19 mouse cellular contexts compared by ENCODE assay signal in genomic region chr9:13697869-13698268, GRCm38 (mm10). TPM values are rescaled to one million over a fixed set of nuclear protein-coding genes. Genes with fewer than 3 reads are reported as not detected.
A peak's percentile ranks its signal among the peaks of the same experiment; 100 is the strongest.
DNase-seq lines count a peak whose midpoint lies in the region; ATAC-seq and TF ChIP-seq lines count a peak whose summit lies in the region.
"Had no signal": no experiment of that assay in that cellular context is flagged by ENCODE, and none has a peak within 500 bp of the region (broad histone marks: within the 10 kb centered on the region; RNA-seq: fewer than 3 reads in every experiment).

No protein-coding gene starts in this region.

- WGBS in midbrain, embryonic 11.5 days, result 58% methylated on average over 4 of the region's 4 CpGs
- WGBS in midbrain, postnatal 0 days, result 53% methylated on average over 4 of the region's 4 CpGs
- WGBS in embryonic facial prominence, embryonic 10.5 days, result 83% methylated on average over 4 of the region's 4 CpGs
- 46% methylated on average over 4 of the region's 4 CpGs for WGBS in neural tube, embryonic 13.5 days

- intact Hi-C loops in gastrocnemius, adult 2 months (cut with DNase I), result no loop called here

- H3K9me3 ChIP-seq in midbrain, embryonic 11.5 days (ENCODE audit: control insufficient read depth, low read length), result no peaks in the 10 kb centered on the region; the same call in 1 of the 2 replicates
- no peaks in the 10 kb centered on the region for H3K9me3 ChIP-seq in midbrain, postnatal 0 days (ENCODE audit: low read length)
- no peaks in the 10 kb centered on the region for H3K9me3 ChIP-seq in embryonic facial prominence, embryonic 10.5 days
- no peaks in the 10 kb centered on the region for H3K9me3 ChIP-seq in neural tube, embryonic 13.5 days
- H3K9me3 ChIP-seq: forebrain, embryonic 15.5 days; limb, embryonic 15.5 days; liver, embryonic 15.5 days had no signal

- no peak overlapping the region for H3K4me2 ChIP-seq in midbrain, embryonic 11.5 days
- no peak overlapping the region for H3K4me2 ChIP-seq in midbrain, postnatal 0 days (ENCODE audit: low read depth, low read length, poor library complexity, severe bottlenecking)
- H3K4me2 ChIP-seq in neural tube, embryonic 13.5 days, result no peak overlapping the region
- H3K4me2 ChIP-seq: forebrain, embryonic 15.5 days; heart, embryonic 11.5 days; limb, embryonic 15.5 days; liver, embryonic 15.5 days had no signal

- peak; percentile 68 for ATAC-seq in midbrain, embryonic 11.5 days (ENCODE audit: low FRiP score)
- no peak for ATAC-seq in midbrain, postnatal 0 days (ENCODE audit: low FRiP score)
- ATAC-seq in neural tube, embryonic 13.5 days (ENCODE audit: low read depth), result no peak
- ATAC-seq: forebrain, embryonic 15.5 days; lung, postnatal 0 days had no signal

- no peaks in the 10 kb centered on the region for H3K36me3 ChIP-seq in midbrain, embryonic 11.5 days (ENCODE audit: control insufficient read depth, insufficient read depth, low read length)
- H3K36me3 ChIP-seq in midbrain, postnatal 0 days (ENCODE audit: insufficient read depth, low read length), result 0 out of 2 replicates have a peak, but pooled peaks cover 2% of the 10 kb centered on the region
- H3K36me3 ChIP-seq in embryonic facial prominence, embryonic 10.5 days (replicated peaks), result peaks cover 1% of the 10 kb centered on the region; the same call in 1 of the 2 replicates
- H3K36me3 ChIP-seq in neural tube, embryonic 13.5 days, result peaks cover 6% of the 10 kb centered on the region; the same call in 1 of the 2 replicates
- H3K36me3 ChIP-seq: liver, embryonic 15.5 days had no signal

- 0 out of 2 replicates have a peak overlapping the region, but pooled peaks have one; percentile 14 for H3K9ac ChIP-seq in midbrain, embryonic 11.5 days (ENCODE audit: low read length)
- no peak overlapping the region for H3K9ac ChIP-seq in midbrain, postnatal 0 days (replicated peaks; ENCODE audit: low read length, poor library complexity, severe bottlenecking)
- no peak overlapping the region for H3K9ac ChIP-seq in neural tube, embryonic 13.5 days
- H3K9ac ChIP-seq: forebrain, embryonic 15.5 days; limb, embryonic 15.5 days; liver, embryonic 15.5 days had no signal

- H3K27me3 ChIP-seq in midbrain, embryonic 11.5 days (ENCODE audit: control insufficient read depth, insufficient read depth, low read length), result no peaks in the 10 kb centered on the region
- H3K27me3 ChIP-seq in midbrain, postnatal 0 days (ENCODE audit: insufficient read depth, low read length), result no peaks in the 10 kb centered on the region
- H3K27me3 ChIP-seq in embryonic facial prominence, embryonic 10.5 days (replicated peaks; ENCODE audit: low read depth, poor library complexity, severe bottlenecking), result no peaks in the 10 kb centered on the region
- H3K27me3 ChIP-seq in neural tube, embryonic 13.5 days, result no peaks in the 10 kb centered on the region
- H3K27me3 ChIP-seq: forebrain, embryonic 15.5 days; limb, embryonic 15.5 days; liver, embryonic 15.5 days had no signal

- DNase-seq in gastrocnemius, adult 2 months, result no peak
- DNase-seq in gastrocnemius, postnatal 10 days, result no peak
- no peak for DNase-seq in midbrain, embryonic 11.5 days (ENCODE audit: low spot score, missing footprints)
- DNase-seq in midbrain, postnatal 0 days (ENCODE audit: low spot score), result no peak
- no peak for DNase-seq in embryonic facial prominence, embryonic 10.5 days (ENCODE audit: low spot score)
- no peak for DNase-seq in layer of hippocampus, adult 9-11 months
- DNase-seq: adrenal gland, adult 2 months; cerebellum, adult 9-10 months; heart, postnatal 10 days; kidney, adult 2 months; kidney, postnatal 10 days; layer of hippocampus, postnatal 36 days; spleen, adult 18-20 months had no signal

- peaks cover 14% of the 10 kb centered on the region for H3K4me1 ChIP-seq in midbrain, embryonic 11.5 days (ENCODE audit: control insufficient read depth, insufficient read depth, low read length)
- H3K4me1 ChIP-seq in midbrain, postnatal 0 days (ENCODE audit: insufficient read depth, low read length), result no peaks in the 10 kb centered on the region
- H3K4me1 ChIP-seq in embryonic facial prominence, embryonic 10.5 days, result peaks cover 8% of the 10 kb centered on the region
- H3K4me1 ChIP-seq in neural tube, embryonic 13.5 days (replicated peaks), result peaks cover 21% of the 10 kb centered on the region
- H3K4me1 ChIP-seq: liver, embryonic 15.5 days had no signal

- TF ChIP-seq CTCF in gastrocnemius, adult 2 months (IDR thresholded peaks at IDR 0.05), result no peak
- no peak for TF ChIP-seq CTCF in midbrain, postnatal 0 days (IDR thresholded peaks at IDR 0.05)

- H3K4me3 ChIP-seq in gastrocnemius, adult 2 months, result no peak overlapping the region
- H3K4me3 ChIP-seq in midbrain, embryonic 11.5 days (ENCODE audit: low read depth, low read length), result no peak overlapping the region
- H3K4me3 ChIP-seq in midbrain, postnatal 0 days (ENCODE audit: low read depth, low read length), result no peak overlapping the region
- H3K4me3 ChIP-seq in embryonic facial prominence, embryonic 10.5 days, result no peak overlapping the region
- H3K4me3 ChIP-seq in neural tube, embryonic 13.5 days, result no peak overlapping the region
- H3K4me3 ChIP-seq: forebrain, embryonic 15.5 days; limb, embryonic 15.5 days; liver, embryonic 15.5 days had no signal

- H3K27ac ChIP-seq in gastrocnemius, adult 2 months, result peak overlapping the region; percentile 57; the same call in 1 of the 2 replicates
- H3K27ac ChIP-seq in midbrain, embryonic 11.5 days (ENCODE audit: low read depth, low read length), result peak overlapping the region; percentile 10; the same call in 1 of the 2 replicates
- no peak overlapping the region for H3K27ac ChIP-seq in midbrain, postnatal 0 days (ENCODE audit: low read depth, low read length)
- H3K27ac ChIP-seq in embryonic facial prominence, embryonic 10.5 days (replicated peaks), result peak overlapping the region; percentile 24; the same call in 1 of the 2 replicates
- H3K27ac ChIP-seq in neural tube, embryonic 13.5 days (replicated peaks), result peak overlapping the region; percentile 57
- H3K27ac ChIP-seq: forebrain, embryonic 15.5 days; liver, embryonic 15.5 days had no signal

RNA-seq across cellular contexts. Expression of gene Mtmr2, which starts 50.3 kb away (rescaled TPM):
- total RNA-seq in gastrocnemius, adult 2 months (2021), result 10 to 100 TPM; 17.7 to 20.6 TPM
- total RNA-seq in gastrocnemius, postnatal 10 days (2021), result 10 to 100 TPM; 29.0 to 31.5 TPM
- 78.4 and 89.0 TPM in 2 replicates for polyA plus RNA-seq in midbrain, embryonic 11.5 days (2014; fragmentation: Nextera tagmentation; extraction: Ambion mirVana)
- 43.0 and 57.0 TPM in 2 replicates for total RNA-seq in midbrain, postnatal 0 days (2014; rRNA removed)
- 47.7 and 48.0 TPM in 2 replicates for polyA plus RNA-seq in midbrain, postnatal 0 days (2015; fragmentation: Nextera tagmentation; extraction: Ambion mirVana)
- polyA plus RNA-seq in embryonic facial prominence, embryonic 10.5 days (2016; fragmentation: Nextera tagmentation; extraction: Ambion mirVana), result 86.6 and 89.3 TPM in 2 replicates
- polyA plus RNA-seq in neural tube, embryonic 13.5 days (2015; fragmentation: Nextera tagmentation; extraction: Ambion mirVana), result 56.5 and 57.2 TPM in 2 replicates
